Mouse (Mus musculus) stomach, embryonic 15.5 days (tissue): ENCODE data around the gene Prkcg. TPM values are rescaled to one million over a fixed set of nuclear protein-coding genes. Genes with fewer than 3 reads are reported as not detected.
"Not testable (repeated sequence)": the region's sequence is repeated elsewhere in the genome, so short reads cannot be mapped to it uniquely, and the experiment has no call there.

ENCODE experiments used
- ATAC-seq: fragments of 200-750 bp; cut with Nextera tagmentation; 2 replicates; pipeline ENCODE4 v1.8.0; 2017; ENCODE audit warnings: low read depth, moderate number of reproducible peaks, moderate TSS enrichment; ENCODE audit not compliant: insufficient read depth, low FRiP score
- H3K27ac ChIP-seq: fragments of 300-500 bp; sonication (generic); 2 replicates; pipeline ENCODE4 v1.5.1; 2015; ENCODE audit warnings: mild to moderate bottlenecking, inconsistent platforms
- H3K27me3 ChIP-seq: fragments of 300-500 bp; sonication (generic); replicated peaks from 2 replicates; pipeline ENCODE4 v1.6.1; 2015; ENCODE audit warnings: inconsistent platforms
- H3K36me3 ChIP-seq: fragments of 300-500 bp; sonication (generic); 2 replicates; pipeline ENCODE4 v1.6.1; 2015; ENCODE audit warnings: inconsistent platforms
- H3K4me1 ChIP-seq: fragments of 300-500 bp; sonication (generic); 2 replicates; pipeline ENCODE4 v1.6.1; 2015; ENCODE audit warnings: inconsistent platforms
- H3K4me2 ChIP-seq: fragments of 300-500 bp; sonication (generic); 2 replicates; pipeline ENCODE4 v1.6.1; 2015; ENCODE audit warnings: mild to moderate bottlenecking, inconsistent platforms
- H3K4me3 ChIP-seq: fragments of 300-500 bp; sonication (generic); replicated peaks from 2 replicates; pipeline ENCODE4 v1.5.1; 2015; ENCODE audit warnings: inconsistent platforms
- H3K9ac ChIP-seq: fragments of 300-500 bp; sonication (generic); 2 replicates; pipeline ENCODE4 v1.6.1; 2015; ENCODE audit warnings: inconsistent platforms
- H3K9me3 ChIP-seq: fragments of 300-500 bp; sonication (generic); 2 replicates; pipeline ENCODE4 v1.6.1; 2016; ENCODE audit warnings: inconsistent platforms
- WGBS: fragments of 180-500 bp; shearing (Covaris S2); methylation state at CpG from one replicate; pipeline ENCODE4 v1.1.7; 2015; 5-methylcytosine and 5-hydroxymethylcytosine counted together
- polyA plus RNA-seq: library from polyadenylated mRNA; unstranded; fragments of >200 nt; fragmentation: Nextera tagmentation; extraction: Ambion mirVana; gene quantifications from 2 replicates; pipeline ENCODE4 v1.2.1, GENCODE M21; 2015

Prkcg gene
- polyA plus RNA-seq, 1 experiment from 2014 or later, result 0.40 TPM

- Histone ChIP-seq H3K36me3 (peaks cover 5% of the 10 kb centered on the region; the same call in 1 of the 2 replicates), H3K4me2 (peak overlapping the region; percentile 68), H3K27me3 (no peaks in the 10 kb centered on the region), H3K9ac (peak overlapping the region; percentile 19; the same call in 1 of the 2 replicates), H3K4me1 (peaks cover 35% of the 10 kb centered on the region), H3K27ac (peak overlapping the region; percentile 94), H3K9me3 (no peaks in the 10 kb centered on the region), H3K4me3 (peak overlapping the region; percentile 48)
- 56% methylated on average over 3 of the region's 3 CpGs for WGBS
- no peak for ATAC-seq
Observed at GRCm38 (mm10) chr7:3291764-3292163, 2.8 kb downstream of the Prkcg start.

GRCm38 (mm10) chr7:3292271-3292670 is 3.3 kb downstream of the Prkcg start:
- not testable (repeated sequence) for H3K36me3 ChIP-seq, H3K27me3 ChIP-seq, H3K9me3 ChIP-seq, H3K9ac ChIP-seq, ATAC-seq
- peak overlapping the region; percentile 48 for H3K4me3 ChIP-seq
- H3K4me2 ChIP-seq, result peak overlapping the region; percentile 68
- WGBS, result 49% methylated on average over 12 of the region's 12 CpGs
- peak overlapping the region; percentile 94 for H3K27ac ChIP-seq
- peaks cover 37% of the 10 kb centered on the region for H3K4me1 ChIP-seq

- no peaks in the 10 kb centered on the region for H3K27me3 ChIP-seq
- H3K9me3 ChIP-seq, result no peaks in the 10 kb centered on the region
- peaks cover 42% of the 10 kb centered on the region for H3K4me1 ChIP-seq
- H3K27ac ChIP-seq, result peak overlapping the region; percentile 94
- H3K9ac ChIP-seq, result peak overlapping the region; percentile 43
- peak overlapping the region; percentile 68 for H3K4me2 ChIP-seq
- H3K36me3 ChIP-seq, result peaks cover 11% of the 10 kb centered on the region
- ATAC-seq, result peak; percentile 86
- H3K4me3 ChIP-seq, result peak overlapping the region; percentile 48
- under 1% methylated on average over 14 of the region's 14 CpGs for WGBS
Observed at GRCm38 (mm10) chr7:3292791-3293190, 3.8 kb downstream of the Prkcg start.

GRCm38 (mm10) chr7:3294794-3295193 is 5.8 kb downstream of the Prkcg start:
- 93% methylated on average over 1 of the region's 1 CpGs for WGBS
- no peaks in the 10 kb centered on the region for H3K9me3 ChIP-seq
- H3K4me3 ChIP-seq, result 0 out of 2 replicates have a peak overlapping the region, but pooled peaks have one; percentile 5
- no peak overlapping the region for H3K9ac ChIP-seq
- H3K4me2 ChIP-seq, result no peak overlapping the region
- peaks cover 11% of the 10 kb centered on the region for H3K36me3 ChIP-seq
- ATAC-seq, result no peak
- H3K27ac ChIP-seq, result peak overlapping the region; percentile 51
- peaks cover 39% of the 10 kb centered on the region for H3K4me1 ChIP-seq
- no peaks in the 10 kb centered on the region for H3K27me3 ChIP-seq

- no peaks in the 10 kb centered on the region for H3K27me3 ChIP-seq
- H3K9me3 ChIP-seq, result no peaks in the 10 kb centered on the region
- 0 out of 2 replicates have a peak overlapping the region, but pooled peaks have one; percentile 19 for H3K4me2 ChIP-seq
- WGBS, result 74% methylated on average over 5 of the region's 5 CpGs
- peaks cover 39% of the 10 kb centered on the region for H3K4me1 ChIP-seq
- H3K4me3 ChIP-seq, result 0 out of 2 replicates have a peak overlapping the region, but pooled peaks have one; percentile 5
- H3K27ac ChIP-seq, result peak overlapping the region; percentile 51
- no peak overlapping the region for H3K9ac ChIP-seq
- ATAC-seq, result no peak
- H3K36me3 ChIP-seq, result peaks cover 11% of the 10 kb centered on the region
Observed at GRCm38 (mm10) chr7:3295321-3296110, 6.5 kb downstream of the Prkcg start.

GRCm38 (mm10) chr7:3296711-3297110 is 7.7 kb downstream of the Prkcg start:
- H3K9me3 ChIP-seq, result no peaks in the 10 kb centered on the region
- H3K36me3 ChIP-seq, result peaks cover 11% of the 10 kb centered on the region
- H3K4me3 ChIP-seq, result no peak overlapping the region
- no peak for ATAC-seq
- H3K27ac ChIP-seq, result no peak overlapping the region
- 93% methylated on average over 16 of the region's 16 CpGs for WGBS
- peaks cover 39% of the 10 kb centered on the region for H3K4me1 ChIP-seq
- H3K9ac ChIP-seq, result no peak overlapping the region
- no peaks in the 10 kb centered on the region for H3K27me3 ChIP-seq
- H3K4me2 ChIP-seq, result no peak overlapping the region

- H3K27me3 ChIP-seq, result peaks cover 22% of the 10 kb centered on the region
- H3K27ac ChIP-seq, result no peak overlapping the region; the same call in 1 of the 2 replicates
- peaks cover 46% of the 10 kb centered on the region for H3K4me1 ChIP-seq
- 51% methylated on average over 7 of the region's 7 CpGs for WGBS
- ATAC-seq, result no peak
- no peaks in the 10 kb centered on the region for H3K9me3 ChIP-seq
- H3K9ac ChIP-seq, result no peak overlapping the region
- no peak overlapping the region for H3K4me2 ChIP-seq
- H3K36me3 ChIP-seq, result peaks cover 9% of the 10 kb centered on the region
- H3K4me3 ChIP-seq, result no peak overlapping the region
Observed at GRCm38 (mm10) chr7:3299941-3300617, 11.1 kb downstream of the Prkcg start.

GRCm38 (mm10) chr7:3300891-3301627 is 12.1 kb downstream of the Prkcg start:
- no peak for ATAC-seq
- Histone ChIP-seq H3K4me3 (no peak overlapping the region), H3K36me3 (peaks cover 9% of the 10 kb centered on the region), H3K9ac (no peak overlapping the region), H3K27ac (no peak overlapping the region), H3K4me2 (no peak overlapping the region), H3K4me1 (peaks cover 39% of the 10 kb centered on the region), H3K9me3 (no peaks in the 10 kb centered on the region), H3K27me3 (peaks cover 26% of the 10 kb centered on the region)
- 67% methylated on average over 8 of the region's 8 CpGs for WGBS

- peaks cover 26% of the 10 kb centered on the region for H3K27me3 ChIP-seq
- peak overlapping the region; percentile 34 for H3K4me3 ChIP-seq
- no peak overlapping the region for H3K27ac ChIP-seq
- H3K9me3 ChIP-seq, result no peaks in the 10 kb centered on the region
- H3K4me2 ChIP-seq, result peak overlapping the region; percentile 69
- no peak overlapping the region for H3K9ac ChIP-seq
- H3K4me1 ChIP-seq, result peaks cover 37% of the 10 kb centered on the region
- ATAC-seq, result no peak; the same call in 1 of the 2 replicates
- WGBS, result 6% methylated on average over 33 of the region's 33 CpGs
- peaks cover 5% of the 10 kb centered on the region for H3K36me3 ChIP-seq
Observed at GRCm38 (mm10) chr7:3301628-3302555, 12.9 kb downstream of the Prkcg start.

- H3K4me1 ChIP-seq, result peaks cover 29% of the 10 kb centered on the region
- H3K9me3 ChIP-seq, result no peaks in the 10 kb centered on the region
- WGBS, result 5% methylated on average over 16 of the region's 16 CpGs
- H3K36me3 ChIP-seq, result no peaks in the 10 kb centered on the region; the same call in 1 of the 2 replicates
- H3K27me3 ChIP-seq, result peaks cover 26% of the 10 kb centered on the region
- H3K4me2 ChIP-seq, result peak overlapping the region; percentile 69
- no peak for ATAC-seq
- no peak overlapping the region for H3K9ac ChIP-seq
- H3K4me3 ChIP-seq, result peak overlapping the region; percentile 34
- H3K27ac ChIP-seq, result no peak overlapping the region
Observed at GRCm38 (mm10) chr7:3302556-3303275, 13.7 kb downstream of the Prkcg start.
